Mouse (Mus musculus): Measurements from ENCODE around the gene Pkp3. TPM values are rescaled to one million over a fixed set of nuclear protein-coding genes. Genes with fewer than 3 reads are reported as not detected.
"Not testable (repeated sequence)": the region's sequence is repeated elsewhere in the genome, so short reads cannot be mapped to it uniquely, and the experiment has no call there.

Pkp3 gene
- polyA plus RNA-seq (2015; fragmentation: Nextera tagmentation; extraction: Ambion mirVana) = 36.1 and 46.2 TPM in 2 replicates

GRCm38 (mm10) chr7:141077841-141078240 lies at the start of gene Pkp3:
Pkp3 (plus strand) TSS chr7:141078218.
- Histone ChIP-seq H3K4me2 (peak within 1 kb of the TSS; percentile 49), H3K27me3 (peaks cover 11% of the 10 kb centered on the region; the same call in 1 of the 2 replicates), H3K4me1 (no peaks in the 10 kb centered on the region; the same call in 1 of the 2 replicates), H3K9ac (no peak within 1 kb of the TSS), H3K36me3 (peaks cover 5% of the 10 kb centered on the region), H3K9me3 (no peaks in the 10 kb centered on the region), H3K27ac (peak within 1 kb of the TSS; percentile 68; the same call in 1 of the 2 replicates), H3K4me3 (no peak within 1 kb of the TSS)
- ATAC-seq (ENCODE audit: insufficient number of reproducible peaks, insufficient read depth, low FRiP score, low TSS enrichment, low read depth) = no peak
- WGBS = 84% methylated on average over 15 of the region's 15 CpGs

- Histone ChIP-seq H3K9me3 (no peaks in the 10 kb centered on the region), H3K9ac (no peak within 1 kb of the TSS), H3K36me3 (no peaks in the 10 kb centered on the region), H3K4me3 (no peak within 1 kb of the TSS), H3K27ac (no peak within 1 kb of the TSS), H3K4me2 (no peak within 1 kb of the TSS), H3K4me1 (peaks cover 6% of the 10 kb centered on the region; the same call in 1 of the 2 replicates), H3K27me3 (no peaks in the 10 kb centered on the region)
- no peak for ATAC-seq (ENCODE audit: insufficient number of reproducible peaks, insufficient read depth, low FRiP score, low TSS enrichment, low read depth)
- whole genome bisulfite sequencing = 92% methylated on average over 2 of the region's 2 CpGs
Measured at GRCm38 (mm10) chr7:141028831-141029230, 49.2 kb upstream of the Pkp3 start, which contains the start of gene Gm17387. Gm17387 (plus strand) TSS chr7:141029131.

GRCm38 (mm10) chr7:141030390-141030789 lies 47.6 kb upstream of the Pkp3 start:
- 51% methylated on average over 3 of the region's 3 CpGs for WGBS
- no peaks in the 10 kb centered on the region for H3K36me3 ChIP-seq
- peaks cover 6% of the 10 kb centered on the region; the same call in 1 of the 2 replicates for H3K4me1 ChIP-seq
- H3K27me3 ChIP-seq = no peaks in the 10 kb centered on the region
- H3K27ac ChIP-seq = no peak overlapping the region
- no peak overlapping the region for H3K4me3 ChIP-seq
- H3K9me3 ChIP-seq = no peaks in the 10 kb centered on the region
- no peak for ATAC-seq (ENCODE audit: insufficient number of reproducible peaks, insufficient read depth, low FRiP score, low TSS enrichment, low read depth)
- no peak overlapping the region for H3K9ac ChIP-seq
- no peak overlapping the region for H3K4me2 ChIP-seq

GRCm38 (mm10) chr7:141032458-141033167 lies 45.4 kb upstream of the Pkp3 start:
- peaks cover 6% of the 10 kb centered on the region; the same call in 1 of the 2 replicates for H3K4me1 ChIP-seq
- 0 out of 2 replicates have a peak, but pooled peaks have one; percentile 26 for ATAC-seq (ENCODE audit: insufficient number of reproducible peaks, insufficient read depth, low FRiP score, low TSS enrichment, low read depth)
- no peaks in the 10 kb centered on the region for H3K9me3 ChIP-seq
- no peak overlapping the region for H3K27ac ChIP-seq
- H3K4me3 ChIP-seq = no peak overlapping the region
- H3K27me3 ChIP-seq = no peaks in the 10 kb centered on the region
- H3K36me3 ChIP-seq = no peaks in the 10 kb centered on the region
- no peak overlapping the region for H3K9ac ChIP-seq
- 79% methylated on average over 9 of the region's 9 CpGs for WGBS
- H3K4me2 ChIP-seq = no peak overlapping the region

GRCm38 (mm10) chr7:141036624-141037023 lies 41.4 kb upstream of the Pkp3 start:
- ATAC-seq (ENCODE audit: insufficient number of reproducible peaks, insufficient read depth, low FRiP score, low TSS enrichment, low read depth) = not testable (repeated sequence)
- 84% methylated on average over 1 of the region's 2 CpGs for WGBS

GRCm38 (mm10) chr7:141038090-141039032 lies 39.7 kb upstream of the Pkp3 start:
- Histone ChIP-seq H3K27ac (no peak overlapping the region), H3K9me3 (no peaks in the 10 kb centered on the region), H3K4me3 (no peak overlapping the region), H3K9ac (no peak overlapping the region), H3K27me3 (no peaks in the 10 kb centered on the region), H3K4me1 (peaks cover 26% of the 10 kb centered on the region), H3K4me2 (no peak overlapping the region), H3K36me3 (no peaks in the 10 kb centered on the region)
- ATAC-seq (ENCODE audit: insufficient number of reproducible peaks, insufficient read depth, low FRiP score, low TSS enrichment, low read depth) = no peak
- WGBS = 73% methylated on average over 20 of the region's 21 CpGs

More at GRCm38 (mm10) chr7:141036624-141037023, 41.4 kb upstream of the Pkp3 start:
- H3K4me3 ChIP-seq, H3K27ac ChIP-seq, H3K9me3 ChIP-seq, H3K4me2 ChIP-seq, H3K9ac ChIP-seq, H3K36me3 ChIP-seq, H3K27me3 ChIP-seq: not testable (repeated sequence)
- peaks cover 14% of the 10 kb centered on the region for H3K4me1 ChIP-seq

GRCm38 (mm10) chr7:141039386-141040107 lies 38.5 kb upstream of the Pkp3 start:
- ATAC-seq (ENCODE audit: insufficient number of reproducible peaks, insufficient read depth, low FRiP score, low TSS enrichment, low read depth) = no peak
- Histone ChIP-seq H3K9me3 (no peaks in the 10 kb centered on the region), H3K27ac (no peak overlapping the region), H3K36me3 (no peaks in the 10 kb centered on the region), H3K4me2 (no peak overlapping the region), H3K4me1 (peaks cover 23% of the 10 kb centered on the region), H3K4me3 (no peak overlapping the region), H3K27me3 (no peaks in the 10 kb centered on the region), H3K9ac (no peak overlapping the region)
- WGBS = 93% methylated on average over 4 of the region's 4 CpGs

- Histone ChIP-seq H3K9ac (peak overlapping the region; percentile 33; the same call in 1 of the 2 replicates), H3K4me2 (peak overlapping the region; percentile 35; the same call in 1 of the 2 replicates), H3K4me1 (peaks cover 23% of the 10 kb centered on the region), H3K9me3 (no peaks in the 10 kb centered on the region), H3K36me3 (no peaks in the 10 kb centered on the region), H3K4me3 (no peak overlapping the region), H3K27me3 (no peaks in the 10 kb centered on the region), H3K27ac (peak overlapping the region; percentile 84)
- ATAC-seq (ENCODE audit: insufficient number of reproducible peaks, insufficient read depth, low FRiP score, low TSS enrichment, low read depth) = no peak
- 37% methylated on average over 6 of the region's 9 CpGs for WGBS
Measured at GRCm38 (mm10) chr7:141040867-141041606, 37.0 kb upstream of the Pkp3 start.

GRCm38 (mm10) chr7:141041661-141042060 lies 36.4 kb upstream of the Pkp3 start:
- no peak overlapping the region for H3K4me3 ChIP-seq
- 6% methylated on average over 5 of the region's 5 CpGs for WGBS
- peak overlapping the region; percentile 84 for H3K27ac ChIP-seq
- ATAC-seq (ENCODE audit: insufficient number of reproducible peaks, insufficient read depth, low FRiP score, low TSS enrichment, low read depth) = 0 out of 2 replicates have a peak, but pooled peaks have one; percentile 52
- H3K27me3 ChIP-seq = no peaks in the 10 kb centered on the region
- H3K36me3 ChIP-seq = no peaks in the 10 kb centered on the region
- 0 out of 2 replicates have a peak overlapping the region, but pooled peaks have one; percentile 35 for H3K4me2 ChIP-seq
- no peak overlapping the region for H3K9ac ChIP-seq
- no peaks in the 10 kb centered on the region for H3K9me3 ChIP-seq
- H3K4me1 ChIP-seq = peaks cover 24% of the 10 kb centered on the region

- H3K4me2 ChIP-seq = no peak overlapping the region
- no peaks in the 10 kb centered on the region for H3K9me3 ChIP-seq
- H3K4me3 ChIP-seq = no peak overlapping the region
- no peaks in the 10 kb centered on the region for H3K36me3 ChIP-seq
- H3K27me3 ChIP-seq = no peaks in the 10 kb centered on the region
- H3K9ac ChIP-seq = no peak overlapping the region
- H3K27ac ChIP-seq = peak overlapping the region; percentile 68
- peaks cover 33% of the 10 kb centered on the region for H3K4me1 ChIP-seq
- ATAC-seq (ENCODE audit: insufficient number of reproducible peaks, insufficient read depth, low FRiP score, low TSS enrichment, low read depth) = peak; percentile 16; the same call in 1 of the 2 replicates
- 39% methylated on average over 4 of the region's 4 CpGs for WGBS
Measured at GRCm38 (mm10) chr7:141042539-141042938, 35.5 kb upstream of the Pkp3 start.

Measured in embryonic facial prominence, embryonic 13.5 days (tissue).